Mouse (Mus musculus) liver, embryonic 15.5 days (tissue): ENCODE measurements around the gene Bsx. TPM values are rescaled to one million over a fixed set of nuclear protein-coding genes. Genes with fewer than 3 reads are reported as not detected.

ENCODE experiments used
- ATAC-seq: fragments of 200-750 bp; cut with Nextera tagmentation; 2 replicates; pipeline ENCODE4 v1.8.0; 2017; ENCODE audit warnings: moderate number of reproducible peaks, mild to moderate bottlenecking, moderate library complexity; ENCODE audit not compliant: insufficient read depth
- H3K27ac ChIP-seq: fragments of 300-500 bp; sonication (generic); replicated peaks from 2 replicates; pipeline ENCODE4 v1.5.1; 2015; ENCODE audit warnings: mild to moderate bottlenecking, inconsistent platforms
- H3K27me3 ChIP-seq: fragments of 300-500 bp; sonication (generic); 2 replicates; pipeline ENCODE4 v1.6.1; 2015; ENCODE audit warnings: mild to moderate bottlenecking, inconsistent platforms
- H3K36me3 ChIP-seq: fragments of 300-500 bp; sonication (generic); replicated peaks from 2 replicates; pipeline ENCODE4 v1.6.1; 2015; ENCODE audit warnings: moderate library complexity, mild to moderate bottlenecking, inconsistent platforms
- H3K4me1 ChIP-seq: fragments of 300-500 bp; sonication (generic); replicated peaks from 2 replicates; pipeline ENCODE4 v1.6.1; 2015; ENCODE audit warnings: inconsistent platforms
- H3K4me2 ChIP-seq: fragments of 300-500 bp; sonication (generic); 2 replicates; pipeline ENCODE4 v1.6.1; 2015; ENCODE audit warnings: moderate library complexity, mild to moderate bottlenecking, inconsistent platforms
- H3K4me3 ChIP-seq: fragments of 300-500 bp; sonication (generic); replicated peaks from 2 replicates; pipeline ENCODE4 v1.5.1; 2015; ENCODE audit warnings: mild to moderate bottlenecking, inconsistent platforms
- H3K9ac ChIP-seq: fragments of 300-500 bp; sonication (generic); 2 replicates; pipeline ENCODE4 v1.6.1; 2015; ENCODE audit warnings: moderate library complexity, mild to moderate bottlenecking, inconsistent platforms
- H3K9me3 ChIP-seq: fragments of 300-500 bp; sonication (generic); replicated peaks from 2 replicates; pipeline ENCODE4 v1.6.1; 2016; ENCODE audit warnings: inconsistent platforms
- WGBS: fragments of 180-500 bp; shearing (Covaris S2); methylation state at CpG from one replicate; pipeline ENCODE4 v1.1.7; 2015; ENCODE audit warnings: mixed read lengths; ENCODE audit not compliant: insufficient replicate concordance; 5-methylcytosine and 5-hydroxymethylcytosine counted together
- polyA plus RNA-seq: library from polyadenylated mRNA; unstranded; fragments of >200 nt; fragmentation: Nextera tagmentation; extraction: Ambion mirVana; gene quantifications from 2 replicates; pipeline ENCODE4 v1.2.1, GENCODE M21; 2015

Gene Bsx
- polyA plus RNA-seq, 1 experiment from 2014 or later, result not detected

DNA sequence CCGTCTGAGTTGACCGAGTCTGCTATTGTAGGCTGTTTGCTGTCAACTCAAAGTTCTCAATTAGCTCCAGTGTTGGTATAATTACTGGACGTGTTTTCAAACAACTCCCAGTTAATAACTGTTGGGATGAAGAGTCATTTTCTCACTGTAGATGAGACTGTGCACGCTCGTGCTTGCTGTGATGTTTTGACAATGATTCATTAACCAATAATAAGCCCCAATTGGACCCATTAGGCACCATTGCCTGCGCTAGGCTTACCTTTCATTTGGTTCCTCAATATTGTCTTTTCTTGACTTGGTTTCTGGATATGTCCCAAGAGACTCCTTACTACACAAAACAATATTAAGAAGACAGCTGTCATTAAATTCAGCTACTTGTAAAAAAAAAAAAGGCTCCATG, 18.5 kb downstream of the Bsx start:
- no peaks in the 10 kb centered on the region for H3K4me1 ChIP-seq
- H3K36me3 ChIP-seq, result no peaks in the 10 kb centered on the region
- WGBS, result 66% methylated on average over 6 of the region's 6 CpGs
- H3K27ac ChIP-seq, result no peak overlapping the region
- H3K27me3 ChIP-seq, result peaks cover 12% of the 10 kb centered on the region; the same call in 1 of the 2 replicates
- ATAC-seq, result no peak
- no peak overlapping the region for H3K4me2 ChIP-seq
- no peak overlapping the region for H3K9ac ChIP-seq
- no peaks in the 10 kb centered on the region for H3K9me3 ChIP-seq
- no peak overlapping the region for H3K4me3 ChIP-seq

DNA sequence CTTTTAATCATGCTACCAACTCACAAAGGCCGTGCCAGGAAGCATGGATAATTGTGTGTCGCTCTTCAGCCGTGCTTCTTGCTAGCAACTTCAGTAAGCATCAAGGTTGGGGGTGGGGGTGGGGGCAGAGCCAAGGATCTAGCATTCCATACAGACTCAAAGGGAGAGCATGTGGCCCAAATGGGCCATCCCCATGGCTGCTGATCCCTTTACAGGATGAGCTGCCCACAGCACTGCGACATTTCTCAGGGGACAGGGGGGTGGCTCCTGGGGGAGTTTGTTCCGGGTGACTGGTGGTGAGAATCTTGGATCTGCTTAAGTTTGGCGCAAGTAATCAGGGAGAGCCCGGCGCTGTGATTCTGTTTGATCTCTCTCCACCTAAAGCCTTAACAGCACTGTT, 33.5 kb downstream of the Bsx start:
- no peak for ATAC-seq
- no peak overlapping the region for H3K4me2 ChIP-seq
- no peak overlapping the region for H3K27ac ChIP-seq
- H3K36me3 ChIP-seq, result no peaks in the 10 kb centered on the region
- H3K9me3 ChIP-seq, result no peaks in the 10 kb centered on the region
- H3K9ac ChIP-seq, result no peak overlapping the region
- H3K4me3 ChIP-seq, result no peak overlapping the region
- 44% methylated on average over 8 of the region's 8 CpGs for WGBS
- no peaks in the 10 kb centered on the region for H3K27me3 ChIP-seq
- no peaks in the 10 kb centered on the region for H3K4me1 ChIP-seq

DNA sequence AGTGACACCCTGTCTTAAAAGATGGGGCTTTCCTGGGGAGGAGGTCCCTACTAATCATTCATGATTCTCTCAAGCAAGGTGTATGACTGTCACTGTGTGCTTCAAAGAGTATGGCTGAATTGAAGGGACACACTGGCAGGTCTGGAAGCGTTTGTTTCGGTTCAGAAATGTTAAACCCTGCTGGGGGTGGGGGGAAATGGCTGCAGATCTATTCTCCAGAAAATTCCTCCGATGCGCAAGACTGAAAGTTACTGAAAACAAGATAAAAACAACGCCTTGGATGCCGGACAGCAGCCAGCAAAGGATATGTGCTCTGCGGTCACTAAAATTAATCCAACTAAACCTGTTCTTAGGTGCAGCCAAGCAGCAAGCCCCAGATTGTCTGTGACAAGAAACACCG, 34.5 kb downstream of the Bsx start:
- WGBS, result 76% methylated on average over 8 of the region's 8 CpGs
- H3K9ac ChIP-seq, result no peak overlapping the region
- no peaks in the 10 kb centered on the region for H3K36me3 ChIP-seq
- no peak overlapping the region for H3K4me3 ChIP-seq
- H3K4me1 ChIP-seq, result no peaks in the 10 kb centered on the region
- ATAC-seq, result no peak
- H3K4me2 ChIP-seq, result no peak overlapping the region
- no peaks in the 10 kb centered on the region for H3K9me3 ChIP-seq
- no peak overlapping the region for H3K27ac ChIP-seq
- H3K27me3 ChIP-seq, result no peaks in the 10 kb centered on the region

DNA sequence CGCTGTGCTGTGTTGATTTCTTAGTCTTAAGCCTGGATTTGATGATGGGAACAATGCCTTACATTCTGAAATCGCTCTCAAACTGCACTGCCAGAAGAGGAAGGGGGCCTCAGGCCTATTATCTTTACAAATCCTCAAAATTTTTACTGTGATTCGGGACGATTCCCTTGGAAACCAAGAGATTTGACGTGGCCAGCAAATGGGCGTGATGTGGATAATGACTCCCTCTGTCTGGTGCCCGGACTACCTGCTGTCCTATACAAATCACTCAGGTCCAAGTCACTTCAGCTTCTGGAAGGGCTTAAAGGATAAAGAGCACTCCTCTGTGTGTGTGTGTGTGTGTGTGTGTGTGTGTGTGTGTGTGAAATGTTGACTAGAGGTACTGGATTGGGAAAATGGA, 35.0 kb downstream of the Bsx start:
- no peak overlapping the region for H3K4me3 ChIP-seq
- ATAC-seq, result no peak
- no peaks in the 10 kb centered on the region for H3K4me1 ChIP-seq

DNA sequence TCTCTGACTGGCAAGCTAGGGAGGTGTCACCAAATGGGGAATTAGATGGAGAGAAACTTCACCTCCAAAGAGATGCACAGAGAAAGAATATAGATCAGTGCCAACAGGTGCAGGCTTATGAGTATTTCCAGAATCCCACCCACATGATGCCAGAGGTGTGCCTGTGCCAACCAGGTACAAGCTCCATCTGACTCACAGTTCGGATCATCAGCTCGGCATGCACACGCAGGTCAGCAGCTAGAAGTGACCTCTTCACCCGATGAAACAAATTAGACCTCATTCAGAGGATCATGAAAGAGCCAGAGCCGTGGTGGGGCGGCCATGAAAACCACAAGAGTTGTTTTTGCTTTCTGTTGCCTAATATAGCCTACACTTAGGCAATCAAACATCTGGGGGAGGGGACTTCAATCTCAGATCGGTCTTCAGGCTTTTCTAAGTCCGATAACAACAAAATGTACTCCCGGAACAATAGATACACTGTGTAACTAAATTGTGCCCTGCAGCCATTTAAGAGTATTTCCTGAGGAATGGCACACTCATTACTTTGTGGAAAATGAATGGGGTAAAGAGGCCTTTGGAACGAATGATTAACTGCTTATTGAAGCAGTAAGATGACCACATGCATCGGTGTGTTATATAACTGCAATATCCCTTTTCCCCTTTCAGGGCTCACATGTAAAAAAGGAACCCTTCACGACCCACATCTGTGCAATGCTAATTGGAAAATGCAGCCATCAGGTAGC, 44.1 kb downstream of the Bsx start:
- Histone ChIP-seq H3K9ac (no peak overlapping the region), H3K27me3 (no peaks in the 10 kb centered on the region; the same call in 1 of the 2 replicates), H3K4me2 (no peak overlapping the region), H3K4me3 (no peak overlapping the region), H3K9me3 (no peaks in the 10 kb centered on the region), H3K36me3 (no peaks in the 10 kb centered on the region), H3K27ac (no peak overlapping the region), H3K4me1 (no peaks in the 10 kb centered on the region)
- ATAC-seq, result no peak
- WGBS, result 44% methylated on average over 12 of the region's 12 CpGs

More for the DNA sequence above, 35.0 kb downstream of the Bsx start:
- Histone ChIP-seq H3K27ac (no peak overlapping the region), H3K9ac (no peak overlapping the region), H3K4me2 (no peak overlapping the region), H3K36me3 (no peaks in the 10 kb centered on the region), H3K9me3 (no peaks in the 10 kb centered on the region), H3K27me3 (no peaks in the 10 kb centered on the region)
- 58% methylated on average over 7 of the region's 7 CpGs for WGBS

DNA sequence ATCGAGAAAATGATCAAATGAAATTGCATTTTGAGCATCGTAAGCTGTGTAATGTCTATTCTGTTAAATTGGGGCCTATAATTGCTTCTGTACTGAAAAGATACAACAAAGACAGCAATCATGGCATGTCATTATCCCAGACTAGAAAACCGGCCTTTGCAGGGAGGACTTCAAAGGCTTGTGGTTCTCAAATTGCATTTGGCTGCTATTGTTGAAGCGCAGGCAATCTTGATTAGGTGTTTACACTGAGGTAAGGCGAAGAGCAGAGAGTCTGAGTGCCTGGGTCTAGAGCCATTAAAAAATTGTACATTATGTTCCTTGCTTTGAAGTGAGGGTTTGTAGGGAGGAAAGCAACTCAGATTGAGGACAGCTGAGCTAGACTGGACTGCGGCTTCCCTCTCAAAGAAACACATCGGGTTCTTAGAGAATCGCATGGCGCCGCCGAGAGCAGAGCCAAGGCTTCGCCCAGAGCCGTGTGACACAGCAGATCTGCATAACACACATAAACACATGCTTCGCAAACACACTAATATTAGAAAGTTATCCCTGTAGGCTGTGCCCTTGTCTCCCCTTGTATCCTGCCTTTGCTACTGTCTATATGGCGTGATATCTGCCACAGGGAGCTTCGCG, 53.5 kb downstream of the Bsx start:
- H3K9me3 ChIP-seq, result no peaks in the 10 kb centered on the region
- no peaks in the 10 kb centered on the region for H3K4me1 ChIP-seq
- 70% methylated on average over 17 of the region's 17 CpGs for whole genome bisulfite sequencing
- ATAC-seq, result no peak
- no peak overlapping the region for H3K4me2 ChIP-seq
- no peak overlapping the region for H3K27ac ChIP-seq
- no peaks in the 10 kb centered on the region; the same call in 1 of the 2 replicates for H3K27me3 ChIP-seq
- H3K9ac ChIP-seq, result no peak overlapping the region
- no peaks in the 10 kb centered on the region for H3K36me3 ChIP-seq
- H3K4me3 ChIP-seq, result no peak overlapping the region

Other genes with a start within 250 kb of the Bsx start
- not detected in 2 replicates for gene Gm21915, start 203.5 kb upstream of the Bsx start, polyA plus RNA-seq
- gene Clmp, start 188.2 kb upstream of the Bsx start, polyA plus RNA-seq, result 0.75 and 0.92 TPM in 2 replicates
- 1,128 and 1,129 TPM in 2 replicates for gene Hspa8, start 73.1 kb upstream of the Bsx start, polyA plus RNA-seq
- gene Jhy, start 90.0 kb downstream of the Bsx start, polyA plus RNA-seq, result not detected in 2 replicates
- 0.08 TPM in 1 of 2 replicates, not detected in the other for gene Crtam, start 130.5 kb downstream of the Bsx start, polyA plus RNA-seq